In the genomic region with DNA sequence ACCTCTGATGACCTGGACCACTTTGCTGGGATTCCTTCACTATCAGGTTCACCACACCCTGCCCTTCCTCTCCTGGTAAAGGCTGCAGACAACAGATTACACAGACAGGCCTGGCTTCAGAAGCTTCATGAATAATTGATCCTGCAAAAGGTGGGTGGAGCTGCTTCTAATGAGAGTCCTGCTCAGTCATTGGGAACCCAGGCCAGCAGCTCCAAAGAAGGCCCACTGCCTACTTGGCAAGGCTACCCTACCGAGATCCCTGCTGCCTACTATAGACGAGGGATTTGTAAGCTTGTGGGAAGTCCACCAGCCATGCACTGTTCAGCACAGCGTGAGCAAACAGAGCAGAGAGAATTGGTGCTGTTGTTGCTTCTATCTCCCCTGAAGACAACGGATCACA, we compare ENCODE assay signal across 1 mouse cellular context.
TF ChIP-seq lines count a peak whose summit lies in the region.

No protein-coding gene starts in this region.

TF ChIP-seq in CH12.LX, 34 proteins besides CTCF, POLR2A, EP300 and RAD21:
- TF ChIP-seq SIN3A (IDR thresholded peaks at IDR 0.05; ENCODE audit: low read length): peak; percentile 2; the same call in 1 of the 2 replicates
- no peak for TF ChIP-seq MXI1 (IDR thresholded peaks at IDR 0.05; ENCODE audit: low read depth, low read length)
